Mouse (Mus musculus) gastrocnemius, adult 8-10 months (tissue): Measurements from ENCODE around the gene Rnf151. TPM values are rescaled to one million over a fixed set of nuclear protein-coding genes. Genes with fewer than 3 reads are reported as not detected.

ENCODE experiments used
- DNase-seq, 2 experiments: peaks; one replicate each; pipeline ENCODE4 v3.0.0; 2022; ENCODE audit warnings: low spot score in 2 of 2
- total RNA-seq, 4 experiments: library from RNA; stranded (reverse); gene quantifications; 2 replicates each; pipeline ENCODE4 v1.2.4; 2022

Rnf151 gene
- not detected for total RNA-seq

DNA sequence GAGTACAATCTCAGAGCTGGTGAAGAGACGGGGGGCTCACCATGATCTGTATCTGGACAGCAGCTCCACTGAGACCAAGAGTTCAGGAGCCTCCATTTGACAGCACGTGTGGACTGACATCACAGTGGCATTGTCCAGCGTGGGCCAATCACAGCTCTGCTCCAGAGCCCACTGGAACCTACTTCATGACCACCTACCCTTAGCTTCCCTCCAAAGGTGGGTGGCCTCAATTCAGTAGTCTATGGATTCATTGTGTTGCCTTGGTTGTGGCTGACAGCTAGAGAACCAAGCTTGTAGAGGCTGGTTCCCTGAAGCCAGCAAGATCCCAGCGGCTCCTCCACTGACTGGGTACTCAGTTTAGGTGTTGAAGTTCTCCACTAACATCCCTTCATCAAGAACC, at the start of gene Rnf151, which contains the start of gene Rps2:
Gene Rnf151, minus strand, starts transcription at position 121 of the 400 bp plus-strand sequence.
Gene Rps2, plus strand, starts transcription at position 174 of the 400 bp plus-strand sequence.
- DNase-seq = no peak

DNA sequence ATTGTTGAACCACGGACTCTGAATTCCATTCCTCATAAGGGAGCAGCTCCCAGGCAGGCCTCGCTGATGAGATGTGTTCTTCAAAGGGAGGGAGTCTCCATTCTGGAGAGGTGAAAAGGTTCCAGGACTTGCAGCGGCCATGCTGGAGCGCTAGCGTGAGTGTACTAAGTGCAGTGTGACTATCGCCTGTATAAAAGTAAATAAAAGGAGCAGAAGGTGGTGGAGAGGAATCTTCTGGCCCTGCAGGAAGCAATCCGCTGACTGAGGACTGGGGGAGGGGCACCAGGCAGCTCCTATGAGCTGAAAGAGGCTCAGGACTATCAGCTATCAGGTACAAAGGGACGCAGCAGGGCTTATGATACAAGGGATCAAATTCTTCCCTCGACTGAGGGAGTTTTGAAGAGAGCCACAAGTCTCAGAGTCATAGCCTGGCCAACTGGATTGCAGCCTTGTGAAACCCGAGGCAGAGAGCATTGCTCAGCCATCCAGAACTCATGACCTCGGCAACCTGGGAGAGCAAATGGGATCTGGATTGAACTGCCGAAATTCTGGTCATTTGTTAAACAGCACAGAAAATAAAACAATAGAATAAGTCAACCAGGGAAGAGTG, 48.5 kb upstream of the Rnf151 start:
- DNase-seq = no peak

- DNase-seq = no peak
Measured at GRCm38 (mm10) chr17:24765016-24765905, 47.4 kb upstream of the Rnf151 start.

DNA sequence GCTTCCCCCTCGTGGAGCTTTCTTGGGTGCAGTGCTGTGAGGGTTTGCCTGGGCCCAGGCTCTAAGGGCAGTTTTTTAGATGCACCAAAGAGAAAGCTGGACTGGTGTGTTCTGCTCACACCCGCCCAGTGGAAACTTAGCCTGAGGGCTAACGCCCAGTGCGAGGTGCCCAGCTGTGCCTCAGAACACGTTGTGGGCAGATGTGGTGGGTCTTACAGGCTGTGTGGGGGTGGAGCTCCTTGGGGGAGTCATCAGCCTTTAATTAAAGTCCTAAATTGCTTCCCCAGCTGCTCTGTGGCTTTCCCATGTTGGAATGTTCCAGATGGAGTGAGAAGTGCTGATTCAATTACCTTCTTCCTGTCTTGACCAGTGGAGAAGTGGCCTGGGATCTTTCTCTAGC, 43.3 kb upstream of the Rnf151 start:
- DNase-seq = no peak

DNA sequence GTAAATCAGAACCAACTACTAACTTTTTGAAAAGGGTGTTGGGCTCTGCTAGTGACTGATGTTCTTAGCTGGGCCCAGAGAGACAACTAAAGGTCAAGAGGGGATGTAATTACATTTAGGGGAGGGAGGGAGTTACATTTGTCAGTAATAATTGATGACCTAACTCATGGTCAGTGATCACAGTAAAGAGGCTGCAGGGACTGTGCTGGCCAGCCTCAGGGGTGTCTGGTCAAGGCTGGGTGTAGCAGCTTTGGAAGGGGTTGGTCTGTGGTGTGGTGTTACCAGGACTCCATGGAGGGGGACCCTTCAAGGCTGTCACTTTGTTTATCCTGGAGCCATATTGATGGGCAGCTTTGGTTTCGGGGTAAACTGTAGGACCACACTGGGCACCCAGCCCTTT, 39.5 kb upstream of the Rnf151 start:
- DNase-seq = no peak

DNA sequence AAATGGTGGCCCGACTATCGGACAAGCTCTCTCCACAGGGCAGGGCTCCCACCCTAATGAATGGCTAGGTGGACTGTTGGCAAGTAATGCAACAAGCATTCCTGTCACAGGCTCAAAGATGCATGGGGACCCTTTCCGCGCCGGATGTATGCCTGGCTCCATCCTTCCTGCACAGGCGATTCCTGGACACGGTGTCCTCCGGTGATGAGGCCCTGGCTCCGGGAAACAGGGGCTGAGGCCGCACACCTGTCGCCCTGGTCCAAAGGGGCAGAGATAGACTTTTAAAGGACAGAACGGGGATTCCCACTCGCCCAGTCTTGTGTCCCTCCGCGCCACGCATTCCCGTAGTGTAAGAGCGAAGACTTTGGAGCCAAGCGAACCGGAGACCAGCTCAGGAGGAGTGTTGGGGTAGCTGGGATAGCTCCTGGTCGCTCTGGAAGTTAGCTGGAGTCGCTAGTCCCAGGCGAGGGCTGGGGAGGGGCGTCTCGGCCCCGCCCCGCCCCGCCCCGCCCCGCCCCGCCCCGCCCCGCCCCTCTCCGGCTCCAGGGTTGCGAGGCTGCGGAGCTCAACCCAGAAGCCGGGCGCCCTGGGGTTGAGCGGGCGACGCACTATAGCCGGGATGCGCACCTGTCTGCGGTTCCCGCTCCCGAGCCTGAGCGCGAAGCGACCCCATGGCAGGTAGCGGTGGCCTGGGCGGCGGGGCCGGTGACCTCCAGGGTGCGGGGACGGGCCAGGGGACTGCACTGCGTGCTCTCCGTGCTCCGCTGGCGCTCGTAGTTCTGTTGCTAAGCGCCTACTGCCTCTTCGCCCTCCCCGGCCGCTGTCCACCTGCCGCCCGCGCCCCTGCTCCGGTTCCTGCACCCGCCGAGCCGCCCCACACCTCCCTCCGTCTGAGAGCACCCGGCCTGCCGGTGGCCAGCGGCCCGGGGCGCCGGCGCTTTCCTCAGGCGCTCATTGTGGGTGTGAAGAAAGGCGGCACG, 34.8 kb upstream of the Rnf151 start, which contains the start of gene Hs3st6:
Gene Hs3st6, plus strand, starts transcription at position 574 of the 980 bp plus-strand sequence.
- no peak for DNase-seq

GRCm38 (mm10) chr17:24751528-24751927, 33.7 kb upstream of the Rnf151 start:
- DNase-seq = no peak

- DNase-seq = no peak
Measured at GRCm38 (mm10) chr17:24746986-24747385, 29.1 kb upstream of the Rnf151 start.

DNA sequence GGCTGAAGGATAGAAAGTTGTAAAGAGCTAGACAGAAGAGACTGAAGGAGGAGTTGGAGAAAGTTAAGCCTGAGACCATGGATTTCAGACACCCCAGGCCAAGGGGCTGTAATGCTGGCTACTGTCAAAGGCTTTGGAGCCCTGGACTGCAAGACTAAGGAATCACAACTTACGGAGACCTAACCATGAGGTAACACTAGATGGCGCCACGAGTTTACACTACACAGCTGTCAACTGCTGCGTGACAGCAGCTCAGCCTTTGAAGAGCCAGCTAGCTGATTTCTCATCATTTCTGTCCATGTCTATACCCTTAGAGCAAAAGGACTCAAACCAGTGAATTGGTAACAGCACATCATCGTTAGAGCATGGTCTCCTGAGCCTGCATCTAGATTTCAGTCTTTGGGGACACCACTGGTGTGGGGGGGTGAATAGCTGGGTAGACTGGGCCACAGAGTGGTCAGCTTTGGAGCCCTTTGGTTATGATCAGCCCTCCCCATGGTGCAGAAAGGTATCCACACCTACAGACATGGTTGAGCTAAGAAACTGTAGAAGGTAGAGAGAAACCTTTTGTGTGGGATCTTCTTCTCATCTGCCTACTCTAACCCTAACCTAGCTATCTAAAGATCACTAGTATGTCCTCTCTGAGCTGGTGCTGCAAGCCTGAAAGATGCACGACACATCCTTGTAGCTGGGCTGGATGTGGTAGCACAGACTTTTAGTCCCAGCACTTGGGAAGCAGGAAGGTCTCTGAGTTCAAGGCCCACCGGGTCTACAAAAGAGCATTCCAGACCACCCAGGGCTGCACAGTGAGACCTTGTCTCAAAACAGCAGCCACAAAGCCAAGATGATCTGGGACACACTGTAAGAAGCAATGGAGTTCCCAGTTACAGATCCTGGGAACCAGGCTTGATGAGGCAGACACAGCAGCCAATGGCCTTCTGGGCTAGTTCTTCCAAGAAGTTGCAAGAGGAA, 27.9 kb upstream of the Rnf151 start:
- DNase-seq = peak; percentile 70 to 73

- no peak for DNase-seq
Measured at GRCm38 (mm10) chr17:24744381-24744780, 26.5 kb upstream of the Rnf151 start.

DNA sequence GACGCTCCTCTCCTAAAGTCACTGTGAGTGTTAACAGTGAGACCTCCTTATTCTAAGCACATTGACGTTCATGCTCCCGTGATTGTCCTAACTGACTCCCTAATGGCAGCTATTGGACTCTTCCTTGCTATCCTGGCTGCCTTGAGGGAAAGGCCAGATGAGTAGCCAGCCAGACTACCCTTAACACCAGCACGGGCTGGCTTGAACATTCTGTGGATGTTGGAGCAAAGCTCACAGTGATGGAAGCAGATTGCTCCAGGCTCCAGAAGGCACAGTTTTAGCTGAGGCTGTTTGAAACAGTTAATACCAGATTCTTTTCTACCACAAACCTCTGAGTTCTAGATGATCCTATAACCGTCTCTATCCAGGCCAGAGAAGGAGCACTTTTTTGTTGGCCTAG, 26.0 kb upstream of the Rnf151 start:
- no peak for DNase-seq

DNA sequence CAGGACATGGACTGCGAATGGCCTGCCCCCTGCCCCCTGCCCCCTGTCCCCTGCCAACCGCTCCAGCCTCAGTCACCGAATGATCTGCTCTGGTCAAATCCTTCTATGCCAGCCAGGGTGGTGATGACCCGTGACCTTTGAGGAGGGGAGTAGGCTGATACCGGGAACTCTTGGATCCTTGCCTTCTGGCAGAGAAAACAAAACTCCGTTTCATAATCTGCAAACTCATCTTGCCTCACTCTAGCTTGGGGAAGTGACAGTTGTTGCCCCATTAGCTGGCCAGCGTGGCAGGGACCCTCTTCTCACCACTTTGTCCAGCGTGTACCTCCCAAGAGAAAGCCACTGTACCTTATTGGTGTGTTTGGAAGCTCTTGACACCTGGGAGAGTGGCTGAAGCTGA, 24.4 kb upstream of the Rnf151 start:
- DNase-seq = no peak

GRCm38 (mm10) chr17:24739926-24740325, 22.1 kb upstream of the Rnf151 start:
- no peak for DNase-seq

DNA sequence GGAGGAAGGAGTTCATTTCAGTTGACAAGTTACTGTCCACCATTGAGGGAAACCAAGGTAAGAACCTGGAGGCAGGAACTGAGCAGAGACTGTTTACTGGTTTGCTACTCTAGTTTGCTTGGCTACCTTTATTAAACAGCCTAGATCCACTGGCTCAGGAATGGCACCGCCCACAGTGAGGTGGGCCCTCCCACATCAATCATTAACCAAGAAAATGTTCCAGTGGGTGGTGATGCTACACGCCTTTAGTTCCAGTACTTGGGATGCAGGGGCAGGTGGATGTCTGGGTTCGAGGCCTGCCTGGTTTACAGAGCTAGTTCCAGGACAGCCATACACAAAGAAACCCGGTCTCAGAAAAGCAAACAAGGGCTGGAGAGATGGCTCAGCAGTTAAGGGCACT, 20.4 kb upstream of the Rnf151 start:
- DNase-seq = no peak

GRCm38 (mm10) chr17:24737135-24737810, 19.4 kb upstream of the Rnf151 start:
- no peak for DNase-seq

GRCm38 (mm10) chr17:24736330-24737051, 18.6 kb upstream of the Rnf151 start, which contains the start of gene Msrb1:
Gene Msrb1, plus strand, starts transcription at chr17:24736642.
- peak; percentile 96 to 97 for DNase-seq

GRCm38 (mm10) chr17:24735446-24735845, 17.6 kb upstream of the Rnf151 start:
- DNase-seq = no peak

DNA sequence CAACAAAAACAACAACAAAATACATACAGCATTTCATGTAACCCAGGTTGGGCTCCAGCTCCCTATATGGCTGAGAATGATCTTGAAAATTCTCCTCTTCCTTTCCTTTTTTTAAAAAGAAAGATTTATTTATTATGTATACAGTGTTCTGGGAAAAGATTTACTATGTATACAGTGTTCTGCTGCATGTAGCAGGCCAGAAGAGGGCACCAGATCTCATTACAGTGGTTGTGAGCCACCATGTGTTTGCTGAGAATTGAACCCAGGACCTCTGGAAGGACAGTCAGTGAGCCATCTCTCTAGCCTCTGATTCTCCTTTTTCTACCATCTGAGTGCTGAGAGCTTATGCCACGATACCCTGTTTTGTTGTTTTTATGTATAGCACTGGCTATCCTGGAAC, 16.6 kb upstream of the Rnf151 start:
- DNase-seq = no peak
